Mouse (Mus musculus) kidney, embryonic 15.5 days (tissue): ENCODE results near the gene Hist1h3c. TPM values are rescaled to one million over a fixed set of nuclear protein-coding genes. Genes with fewer than 3 reads are reported as not detected.
A peak's percentile ranks its signal among the peaks of the same experiment; 100 is the strongest.
"Not testable (repeated sequence)": the region's sequence is repeated elsewhere in the genome, so short reads cannot be mapped to it uniquely, and the experiment has no call there.

Experiments
- ATAC-seq: fragments of 200-750 bp; cut with Nextera tagmentation; replicated peaks from 2 replicates; pipeline ENCODE4 v1.8.0; 2017; ENCODE audit warnings: moderate TSS enrichment; ENCODE audit not compliant: low FRiP score
- H3K27ac ChIP-seq: fragments of 300-500 bp; sonication (generic); 2 replicates; pipeline ENCODE4 v1.5.1; 2015; ENCODE audit warnings: mild to moderate bottlenecking, inconsistent platforms
- H3K27me3 ChIP-seq: fragments of 300-500 bp; sonication (generic); 2 replicates; pipeline ENCODE4 v1.6.1; 2015; ENCODE audit warnings: inconsistent platforms
- H3K36me3 ChIP-seq: fragments of 300-500 bp; sonication (generic); 2 replicates; pipeline ENCODE4 v1.6.1; 2015; ENCODE audit warnings: inconsistent platforms
- H3K4me1 ChIP-seq: fragments of 300-500 bp; sonication (generic); 2 replicates; pipeline ENCODE4 v1.6.1; 2015; ENCODE audit warnings: inconsistent platforms
- H3K4me2 ChIP-seq: fragments of 300-500 bp; sonication (generic); 2 replicates; pipeline ENCODE4 v1.6.1; 2015; ENCODE audit warnings: moderate library complexity, mild to moderate bottlenecking, inconsistent platforms
- H3K4me3 ChIP-seq: fragments of 300-500 bp; sonication (generic); replicated peaks from 2 replicates; pipeline ENCODE4 v1.5.1; 2015; ENCODE audit warnings: mild to moderate bottlenecking, inconsistent platforms
- H3K9ac ChIP-seq: fragments of 300-500 bp; sonication (generic); 2 replicates; pipeline ENCODE4 v1.6.1; 2015; ENCODE audit warnings: mild to moderate bottlenecking, inconsistent platforms
- H3K9me3 ChIP-seq: fragments of 300-500 bp; sonication (generic); replicated peaks from 2 replicates; pipeline ENCODE4 v1.6.1; 2016; ENCODE audit warnings: inconsistent platforms
- WGBS: fragments of 180-500 bp; shearing (Covaris S2); methylation state at CpG from one replicate; pipeline ENCODE4 v1.1.7; 2015; ENCODE audit warnings: mixed read lengths; 5-methylcytosine and 5-hydroxymethylcytosine counted together
- polyA plus RNA-seq: library from polyadenylated mRNA; unstranded; fragments of >200 nt; fragmentation: Nextera tagmentation; extraction: Ambion mirVana; gene quantifications from 2 replicates; pipeline ENCODE4 v1.2.1, GENCODE M21; 2015

The Hist1h3c gene
- polyA plus RNA-seq, 1 experiment from 2014 or later = 13.5 TPM

GRCm38 (mm10) chr13:23753314-23754078 lies 8.1 kb upstream of the Hist1h3c start:
- Histone ChIP-seq H3K4me1 (peaks cover 6% of the 10 kb centered on the region), H3K27me3 (no peaks in the 10 kb centered on the region), H3K4me2 (peak overlapping the region; percentile 57), H3K27ac (peak overlapping the region; percentile 90), H3K9me3 (no peaks in the 10 kb centered on the region), H3K4me3 (peak overlapping the region; percentile 44), H3K36me3 (no peaks in the 10 kb centered on the region), H3K9ac (no peak overlapping the region)
- no peak for ATAC-seq
- WGBS = 56% methylated on average over 4 of the region's 4 CpGs

- Histone ChIP-seq H3K4me1 (peaks cover 14% of the 10 kb centered on the region), H3K36me3 (no peaks in the 10 kb centered on the region), H3K27ac (peak overlapping the region; percentile 90), H3K9me3 (no peaks in the 10 kb centered on the region), H3K4me3 (peak overlapping the region; percentile 44), H3K9ac (peak overlapping the region; percentile 41), H3K4me2 (peak overlapping the region; percentile 57), H3K27me3 (no peaks in the 10 kb centered on the region)
- no peak for ATAC-seq
- WGBS = 4% methylated on average over 6 of the region's 6 CpGs
Observed at GRCm38 (mm10) chr13:23752742-23753172, 7.4 kb upstream of the Hist1h3c start.

DNA sequence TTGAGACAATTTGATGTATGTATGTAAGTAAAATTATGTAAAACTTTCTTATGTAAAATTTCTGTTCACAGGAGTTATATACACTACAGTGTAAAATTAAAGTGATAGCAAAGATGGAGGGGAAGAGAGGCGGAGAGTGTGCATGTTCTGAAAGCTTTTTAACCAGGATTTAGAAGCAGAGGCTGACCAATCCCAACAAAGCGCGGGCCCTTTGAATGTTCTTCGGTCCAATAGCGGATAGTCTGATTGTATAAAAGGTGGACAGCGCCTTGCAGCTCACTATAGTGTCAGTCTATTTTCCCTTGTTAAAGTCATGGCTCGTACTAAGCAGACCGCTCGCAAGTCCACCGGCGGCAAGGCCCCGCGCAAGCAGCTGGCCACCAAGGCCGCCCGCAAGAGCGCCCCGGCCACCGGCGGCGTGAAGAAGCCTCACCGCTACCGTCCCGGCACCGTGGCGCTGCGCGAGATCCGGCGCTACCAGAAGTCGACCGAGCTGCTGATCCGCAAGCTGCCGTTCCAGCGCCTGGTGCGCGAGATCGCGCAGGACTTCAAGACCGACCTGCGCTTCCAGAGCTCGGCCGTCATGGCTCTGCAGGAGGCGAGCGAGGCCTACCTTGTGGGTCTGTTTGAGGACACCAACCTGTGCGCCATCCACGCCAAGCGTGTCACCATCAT lies 6.8 kb upstream of the Hist1h3c start, which contains the start of gene Hist1h3b:
Gene Hist1h3b (plus strand): TSS at position 201 of the 675 bp plus-strand sequence.
- WGBS = under 1% methylated on average over 19 of the region's 47 CpGs
- Histone ChIP-seq H3K4me2 (peak within 1 kb of the TSS; percentile 62), H3K4me1 (peaks cover 15% of the 10 kb centered on the region), H3K27ac (peak within 1 kb of the TSS; percentile 98), H3K4me3 (peak within 1 kb of the TSS; percentile 47), H3K9ac (peak within 1 kb of the TSS; percentile 50)
- H3K36me3 ChIP-seq, H3K27me3 ChIP-seq, H3K9me3 ChIP-seq: not testable (repeated sequence)
- ATAC-seq = peak; percentile 92

GRCm38 (mm10) chr13:23751478-23751956 lies 6.1 kb upstream of the Hist1h3c start:
- H3K9me3 ChIP-seq = no peaks in the 10 kb centered on the region
- peak overlapping the region; percentile 50 for H3K9ac ChIP-seq
- peak overlapping the region; percentile 62 for H3K4me2 ChIP-seq
- WGBS = under 1% methylated on average over 11 of the region's 11 CpGs
- no peaks in the 10 kb centered on the region for H3K27me3 ChIP-seq
- H3K27ac ChIP-seq = peak overlapping the region; percentile 98
- no peaks in the 10 kb centered on the region for H3K36me3 ChIP-seq
- H3K4me1 ChIP-seq = peaks cover 17% of the 10 kb centered on the region
- no peak for ATAC-seq
- peak overlapping the region; percentile 47 for H3K4me3 ChIP-seq

- Histone ChIP-seq H3K4me2 (peak within 1 kb of the TSS; percentile 62), H3K27ac (peak within 1 kb of the TSS; percentile 98), H3K4me3 (peak within 1 kb of the TSS; percentile 47), H3K9ac (peak within 1 kb of the TSS; percentile 50), H3K4me1 (peaks cover 17% of the 10 kb centered on the region)
- not testable (repeated sequence) for H3K27me3 ChIP-seq, H3K9me3 ChIP-seq, H3K36me3 ChIP-seq
- ATAC-seq = peak; percentile 54
- under 1% methylated on average over 33 of the region's 47 CpGs for WGBS
Observed at GRCm38 (mm10) chr13:23750839-23751477, 5.6 kb upstream of the Hist1h3c start, which contains the start of gene Hist1h2ab. Gene Hist1h2ab, plus strand, starts transcription at chr13:23751126.

DNA sequence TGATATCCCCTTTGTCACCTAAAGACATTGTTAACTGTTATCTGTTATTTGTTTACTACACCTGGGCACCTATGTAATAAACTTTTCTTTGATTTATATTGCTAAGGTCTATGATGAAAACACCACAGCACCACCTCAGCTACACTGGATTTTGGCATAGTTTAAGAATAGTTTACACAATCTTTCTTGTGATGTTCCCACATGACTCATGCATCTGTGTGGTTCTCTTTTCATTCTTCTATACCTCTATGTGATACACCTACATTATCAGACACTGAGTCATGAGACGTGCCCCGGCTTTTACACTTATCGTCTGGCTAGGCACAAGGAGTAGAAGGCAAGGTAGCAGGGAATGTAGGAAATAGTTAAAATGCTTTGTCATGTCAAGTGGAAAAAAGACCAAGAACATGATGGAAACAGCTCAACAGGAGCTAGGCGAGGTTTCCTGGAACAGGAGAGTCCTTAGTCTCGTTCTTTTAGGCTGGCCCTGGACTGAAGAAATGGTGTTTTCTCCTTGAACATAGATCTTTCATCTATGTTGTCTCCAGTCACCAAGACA lies 4.2 kb upstream of the Hist1h3c start:
- Histone ChIP-seq H3K27ac (peak overlapping the region; percentile 89), H3K4me1 (peaks cover 17% of the 10 kb centered on the region), H3K4me3 (no peak overlapping the region), H3K9ac (no peak overlapping the region), H3K9me3 (no peaks in the 10 kb centered on the region), H3K4me2 (no peak overlapping the region), H3K36me3 (no peaks in the 10 kb centered on the region), H3K27me3 (no peaks in the 10 kb centered on the region)
- ATAC-seq = no peak
- 92% methylated on average over 5 of the region's 5 CpGs for WGBS

DNA sequence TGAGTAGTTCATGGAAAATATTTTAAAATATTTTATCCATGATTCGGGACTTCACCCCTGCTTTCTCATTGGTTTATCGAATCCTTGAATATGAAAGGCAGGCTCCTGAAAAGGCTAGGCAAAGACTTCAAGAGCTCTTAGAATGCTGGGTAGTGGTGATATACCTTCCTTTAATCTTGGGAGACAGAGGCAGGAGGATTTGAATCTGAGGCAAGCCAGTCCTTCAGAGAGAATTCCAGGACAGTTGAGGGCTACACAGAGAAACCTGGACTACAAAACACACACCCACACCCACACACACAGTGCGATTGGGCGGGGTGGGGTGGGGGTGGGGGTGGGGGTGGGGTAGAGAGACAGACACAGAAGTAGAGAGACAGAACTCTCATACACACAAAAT lies 2.5 kb upstream of the Hist1h3c start:
- Histone ChIP-seq H3K9ac (no peak overlapping the region; the same call in 1 of the 2 replicates), H3K27me3 (no peaks in the 10 kb centered on the region), H3K9me3 (no peaks in the 10 kb centered on the region), H3K4me3 (0 out of 2 replicates have a peak overlapping the region, but pooled peaks have one; percentile 52), H3K27ac (peak overlapping the region; percentile 100), H3K4me2 (peak overlapping the region; percentile 59), H3K4me1 (peaks cover 20% of the 10 kb centered on the region), H3K36me3 (no peaks in the 10 kb centered on the region)
- ATAC-seq = no peak
- 9% methylated on average over 4 of the region's 4 CpGs for WGBS

- peaks cover 20% of the 10 kb centered on the region for H3K4me1 ChIP-seq
- H3K9ac ChIP-seq = peak overlapping the region; percentile 60
- H3K27me3 ChIP-seq = no peaks in the 10 kb centered on the region
- peak overlapping the region; percentile 100 for H3K27ac ChIP-seq
- H3K9me3 ChIP-seq = no peaks in the 10 kb centered on the region
- H3K36me3 ChIP-seq = no peaks in the 10 kb centered on the region
- WGBS = 5% methylated on average over 13 of the region's 13 CpGs
- ATAC-seq = peak; percentile 1; the same call in 1 of the 2 replicates
- H3K4me2 ChIP-seq = peak overlapping the region; percentile 59
- H3K4me3 ChIP-seq = peak overlapping the region; percentile 52
Observed at GRCm38 (mm10) chr13:23747081-23747891, 1.9 kb upstream of the Hist1h3c start.

- H3K27me3 ChIP-seq, H3K36me3 ChIP-seq, H3K9me3 ChIP-seq: not testable (repeated sequence)
- ATAC-seq = peak; percentile 90
- Histone ChIP-seq H3K4me1 (peaks cover 24% of the 10 kb centered on the region), H3K4me3 (peak within 1 kb of the TSS; percentile 52), H3K4me2 (peak within 1 kb of the TSS; percentile 66), H3K27ac (peak within 1 kb of the TSS; percentile 100), H3K9ac (peak within 1 kb of the TSS; percentile 60)
- WGBS = under 1% methylated on average over 48 of the region's 58 CpGs
Observed at GRCm38 (mm10) chr13:23746201-23747080, 1.0 kb upstream of the Hist1h3c start, which contains the start of gene Hist1h2bb. Gene Hist1h2bb, plus strand, starts transcription at chr13:23746734.
